Mouse (Mus musculus) forelimb bud, embryonic 11.5 days (tissue): ENCODE measurements around the gene Gm20425.
A peak's percentile ranks its signal among the peaks of the same experiment; 100 is the strongest.
"Not testable (repeated sequence)": the region's sequence is repeated elsewhere in the genome, so short reads cannot be mapped to it uniquely, and the experiment has no call there.

Experiments used
- DNase-seq: peaks from one replicate; pipeline ENCODE4 v3.0.0-alpha.2; 2012; ENCODE audit warnings: low read depth, low spot score

Gene Gm20425

DNA sequence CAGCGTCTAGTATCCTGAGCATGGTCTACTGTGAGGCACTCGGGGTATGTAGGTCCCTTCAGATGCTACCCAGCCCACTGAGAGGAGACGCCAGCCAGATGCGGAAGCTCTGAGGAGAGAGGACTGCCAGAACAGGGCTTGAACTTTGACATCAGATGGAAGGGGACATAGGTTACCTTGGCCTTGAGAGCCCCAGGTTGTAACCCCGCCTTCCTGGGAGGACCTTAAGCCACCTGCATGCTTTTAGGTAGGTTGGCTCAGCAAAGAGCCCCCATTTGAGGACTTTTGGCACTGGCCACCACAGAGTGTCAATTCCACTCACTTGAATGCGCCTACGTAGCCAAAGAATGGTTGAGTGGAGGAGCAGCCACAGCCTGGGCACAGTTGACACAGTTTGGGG lies 5.4 kb downstream of the Gm20425 start:
- DNase-seq, result no peak

DNA sequence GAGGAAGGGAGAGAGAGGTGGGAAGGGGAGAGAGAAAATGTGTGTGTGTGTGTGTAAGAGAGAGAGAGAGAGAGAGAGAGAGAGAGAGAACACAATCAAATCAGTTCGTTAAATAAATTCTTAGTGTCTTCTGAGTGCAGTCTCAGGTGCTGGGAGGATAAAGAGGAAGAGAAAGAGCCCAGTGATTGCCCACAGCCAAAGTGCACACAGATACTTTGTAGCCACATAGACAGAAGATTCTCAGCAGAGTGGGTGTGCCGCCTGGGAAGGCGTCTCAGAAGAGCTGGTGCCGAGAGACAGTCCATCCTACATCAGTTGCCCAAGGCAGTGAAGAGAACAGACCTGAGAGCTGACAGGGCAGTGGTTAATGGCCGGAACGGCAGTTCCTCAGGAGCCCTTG lies 15.8 kb downstream of the Gm20425 start:
- DNase-seq, result no peak

DNA sequence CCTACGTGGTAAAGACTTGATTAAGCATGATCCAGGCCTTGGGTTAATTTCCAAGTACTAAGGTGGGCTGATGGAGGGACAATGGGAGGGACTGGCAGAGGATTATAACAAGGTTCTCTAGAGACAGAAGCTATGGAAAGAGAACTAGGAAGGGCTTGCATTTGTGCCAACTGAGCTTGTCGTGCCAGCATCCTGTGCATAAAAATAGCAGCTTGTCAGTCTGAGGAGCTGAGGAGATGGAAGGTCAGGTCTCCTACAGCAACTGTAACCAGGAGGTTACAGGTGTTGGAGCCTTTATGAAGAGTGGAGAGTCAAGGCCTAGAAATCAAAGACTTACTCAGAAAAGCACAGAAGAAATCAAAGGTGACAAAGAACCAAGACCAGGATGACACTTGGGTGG lies 16.5 kb downstream of the Gm20425 start:
- no peak for DNase-seq

DNA sequence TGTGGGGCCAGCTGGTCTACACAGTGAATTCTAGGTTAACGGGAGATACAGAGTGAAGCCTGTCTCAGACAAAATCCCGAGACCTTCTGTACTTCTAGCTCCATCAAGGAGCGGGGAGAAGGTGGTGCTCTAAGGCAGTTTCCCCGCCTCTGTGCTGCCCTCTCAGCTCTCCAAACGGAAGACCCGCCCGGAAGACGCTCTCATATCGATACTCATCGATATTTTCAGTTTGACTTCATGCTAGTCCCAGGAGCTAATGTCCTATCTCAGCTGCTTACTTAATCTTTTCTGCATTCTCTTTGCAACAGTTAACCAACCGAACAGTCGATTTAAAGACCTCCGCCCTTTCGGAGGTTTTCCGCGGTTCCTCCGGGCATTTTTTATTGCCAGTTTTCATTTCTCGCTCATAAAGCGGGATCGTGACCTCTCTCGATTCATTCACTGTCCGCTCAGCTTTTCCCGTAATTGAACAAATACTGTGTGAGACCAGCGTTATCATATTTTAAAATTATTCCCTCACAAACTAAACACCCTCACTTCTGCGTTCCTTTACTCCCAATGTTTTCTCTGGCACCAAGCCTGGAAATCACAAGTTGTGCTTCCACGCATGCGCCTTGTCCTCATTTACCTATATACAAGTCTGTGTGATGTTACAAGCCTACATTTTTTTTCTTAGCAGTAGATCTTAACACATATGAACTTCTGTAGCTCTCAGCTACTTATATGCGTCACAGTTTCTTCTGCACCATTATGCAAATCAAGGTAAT lies 17.3 kb downstream of the Gm20425 start:
- no peak for DNase-seq

DNA sequence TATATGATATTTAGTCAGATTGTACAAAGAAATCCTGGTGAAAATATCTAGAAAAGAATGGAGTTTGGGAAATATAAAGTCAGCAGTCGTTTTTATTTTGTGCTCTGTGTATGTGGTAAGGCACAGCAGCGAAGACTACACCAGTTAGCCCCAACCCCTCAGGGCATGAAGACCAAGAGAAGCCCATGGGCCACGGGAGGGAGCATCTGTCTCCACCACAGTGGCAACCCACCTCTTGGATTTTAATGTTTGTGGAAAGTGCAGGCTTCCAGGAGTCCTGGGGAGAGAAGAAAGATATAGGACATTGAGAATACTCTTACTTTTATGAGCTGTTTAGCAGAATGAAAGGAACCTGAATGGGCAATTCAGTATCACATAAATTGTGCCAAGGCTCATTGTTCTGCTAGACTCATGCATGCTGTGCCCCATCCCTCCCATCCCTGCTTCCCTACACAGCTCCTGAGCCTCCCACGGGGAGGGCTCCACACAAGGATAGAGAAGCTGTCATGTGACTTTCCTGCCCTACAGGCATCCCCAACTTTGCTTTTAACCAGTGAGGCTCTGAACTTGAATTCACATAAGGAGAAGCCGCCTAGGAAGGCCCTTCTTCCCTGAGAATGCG lies 21.2 kb downstream of the Gm20425 start:
- DNase-seq, result no peak

DNA sequence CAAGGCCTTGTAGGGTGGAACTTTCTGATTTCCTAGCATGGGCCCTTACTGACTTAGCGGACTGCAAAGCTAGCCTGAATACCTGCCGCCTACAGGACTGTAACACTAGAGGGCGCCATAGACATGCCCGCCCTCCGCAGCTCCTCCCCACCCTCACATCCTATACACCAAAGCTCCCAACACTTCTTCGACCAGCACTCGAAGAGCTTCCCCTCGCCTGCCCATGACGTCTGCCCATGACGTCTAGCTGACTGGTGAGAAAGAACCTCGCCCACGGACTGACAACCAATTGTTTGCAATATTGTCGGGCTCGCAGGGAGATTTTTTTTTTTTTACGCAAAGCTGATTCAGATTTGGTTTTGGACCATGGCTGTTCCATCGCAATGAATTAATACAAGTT lies 22.3 kb downstream of the Gm20425 start:
- peak; percentile 82 for DNase-seq

DNA sequence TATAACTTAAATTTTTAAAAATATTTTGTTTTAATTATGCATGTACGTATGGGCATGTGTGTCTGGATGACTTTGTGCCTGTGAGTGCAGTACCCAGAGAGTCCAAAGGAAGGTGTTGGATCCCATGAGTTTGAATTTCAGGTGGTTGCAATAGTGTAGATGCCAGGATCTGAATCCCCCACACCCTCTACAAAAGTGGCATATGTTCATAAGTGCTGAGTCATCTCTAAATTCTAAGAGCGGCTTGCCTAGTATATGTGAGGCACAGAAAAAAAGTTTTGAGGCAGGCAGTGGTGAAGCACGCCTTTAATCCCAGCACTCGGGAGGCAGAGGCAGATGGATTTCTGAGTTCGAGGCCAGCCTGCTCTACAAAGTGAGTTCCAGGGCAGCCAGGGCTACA lies 24.3 kb downstream of the Gm20425 start:
- no peak for DNase-seq

DNA sequence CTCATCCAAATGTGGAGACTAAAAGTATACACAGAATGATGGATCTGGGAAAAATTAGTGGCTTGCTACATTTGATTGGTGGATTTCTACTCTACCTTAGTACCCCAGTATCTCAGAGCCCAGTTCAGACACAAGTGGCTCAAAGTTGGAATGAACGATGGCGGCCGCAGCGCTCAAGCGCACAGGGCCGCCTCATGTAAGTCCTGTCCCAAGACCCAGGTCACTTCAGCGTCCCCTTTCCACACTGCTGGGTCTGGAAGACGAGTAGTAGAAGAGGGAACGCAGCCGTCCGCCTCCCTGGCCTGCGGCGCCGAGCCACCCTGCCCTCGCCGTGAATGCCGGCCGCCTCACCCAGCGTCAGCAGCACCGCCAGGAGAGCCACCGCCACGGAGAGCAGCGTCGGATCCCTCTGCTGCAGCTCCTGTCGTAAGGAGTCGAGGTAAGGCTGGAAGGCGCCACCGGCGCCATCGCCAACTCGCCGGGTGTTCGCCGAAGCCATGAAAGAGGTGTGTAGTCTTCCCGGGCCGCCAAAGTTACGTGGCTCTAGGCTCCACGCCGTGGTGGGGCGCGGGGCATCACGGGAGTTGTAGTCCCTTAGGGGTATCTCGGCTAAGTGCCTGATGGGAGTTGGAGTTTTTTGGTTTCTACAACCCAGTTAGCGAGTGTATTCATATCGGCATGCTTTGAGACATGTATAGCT lies 28.4 kb downstream of the Gm20425 start, which contains the start of gene Srprb:
Gene Srprb, minus strand, starts transcription at position 577 of the 700 bp plus-strand sequence.
- peak; percentile 84 for DNase-seq

DNA sequence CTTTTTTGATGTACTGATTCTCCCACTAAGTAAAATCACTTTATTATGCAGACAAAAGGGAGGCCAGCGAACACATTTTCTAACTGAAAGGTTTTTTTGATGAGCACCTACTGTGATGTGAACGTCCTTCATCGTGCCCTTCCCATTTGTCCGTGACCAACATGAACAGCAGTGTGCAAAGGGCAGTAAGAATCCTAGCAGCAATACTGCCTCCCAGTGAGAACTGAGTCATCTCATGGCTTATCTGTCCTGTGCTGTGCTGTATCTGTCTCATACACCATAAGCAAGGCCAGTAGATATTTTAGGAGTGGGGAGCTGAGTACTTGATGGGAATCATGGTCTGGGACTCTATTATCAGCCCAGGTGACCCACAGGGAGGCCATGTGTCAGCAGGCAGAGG lies 41.7 kb downstream of the Gm20425 start:
- no peak for DNase-seq

DNA sequence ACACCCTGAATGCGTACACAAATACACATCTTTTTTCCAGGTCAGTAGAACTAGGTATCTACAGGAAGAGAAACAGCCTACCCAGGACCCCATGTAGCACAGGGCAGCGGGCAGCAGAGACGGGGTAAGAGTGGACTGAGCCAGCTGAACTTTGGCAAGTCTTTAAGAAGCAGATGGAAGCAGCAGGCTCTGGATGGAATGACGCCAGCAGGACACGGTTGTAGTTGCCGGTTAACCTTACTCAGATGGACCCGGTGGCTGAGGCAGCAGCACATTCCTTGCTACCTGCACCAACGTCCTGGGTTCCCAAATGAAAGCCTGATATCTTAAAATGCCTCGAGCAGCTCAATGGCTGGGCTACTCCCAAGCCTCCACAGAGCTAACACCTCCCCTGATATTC lies 43.4 kb downstream of the Gm20425 start:
- no peak for DNase-seq

DNA sequence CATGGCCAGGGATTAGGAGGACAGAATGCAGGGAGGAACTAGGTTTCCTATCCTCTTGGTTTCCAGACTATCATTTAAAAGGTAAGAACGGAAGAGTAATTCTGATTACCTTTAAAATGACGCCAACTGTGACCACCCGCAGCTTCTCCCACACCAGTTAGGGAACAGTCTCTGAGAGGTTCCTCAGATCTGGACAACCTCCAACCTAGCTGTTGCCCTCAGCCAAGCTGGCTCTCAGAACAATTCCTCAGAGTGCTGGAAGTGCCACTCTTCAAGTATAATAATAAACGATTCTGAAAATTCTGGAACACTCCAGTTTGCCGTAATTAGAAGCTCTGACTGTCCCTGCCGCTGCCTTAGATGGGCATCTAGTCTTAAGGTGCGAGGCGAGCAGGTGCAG lies 44.2 kb downstream of the Gm20425 start:
- no peak for DNase-seq

DNA sequence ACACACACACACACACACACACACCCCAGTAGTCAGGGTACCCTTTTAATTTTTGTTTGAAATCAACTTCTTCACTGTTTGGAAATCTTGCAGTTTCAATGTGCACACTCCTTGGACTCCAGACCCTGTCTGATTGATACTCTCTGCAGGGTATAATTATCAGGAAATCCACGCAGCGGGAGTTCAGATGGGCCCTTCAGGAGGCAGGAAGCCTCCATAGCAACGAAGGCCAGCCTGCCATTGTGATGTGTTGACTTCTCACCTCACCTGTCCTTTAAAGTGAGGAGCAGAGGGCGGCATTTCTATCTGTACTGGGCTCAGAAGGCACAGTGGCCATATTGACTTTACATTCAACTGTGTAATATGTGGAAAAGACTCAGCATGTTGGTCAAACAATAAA lies 45.3 kb downstream of the Gm20425 start:
- no peak for DNase-seq

DNA sequence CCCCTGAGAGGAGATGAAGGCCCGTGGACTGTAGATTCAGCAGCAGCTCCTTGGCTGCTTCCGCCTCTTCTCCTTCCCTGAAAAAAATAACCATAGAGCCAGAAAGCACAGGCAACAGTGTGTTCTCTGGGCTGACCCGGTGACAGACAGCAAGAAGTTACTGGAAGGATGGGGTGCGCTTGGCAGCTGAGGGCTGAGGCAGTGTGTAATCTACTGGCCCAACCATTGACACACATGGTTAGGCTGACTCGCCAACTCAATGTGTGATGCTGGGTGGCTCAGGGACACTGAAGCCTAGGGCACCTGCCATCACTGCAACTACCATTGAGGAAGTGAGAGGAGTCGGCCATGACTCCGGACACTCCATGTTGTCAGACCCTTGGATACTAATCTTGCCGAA lies 48.2 kb downstream of the Gm20425 start:
- DNase-seq, result no peak

DNA sequence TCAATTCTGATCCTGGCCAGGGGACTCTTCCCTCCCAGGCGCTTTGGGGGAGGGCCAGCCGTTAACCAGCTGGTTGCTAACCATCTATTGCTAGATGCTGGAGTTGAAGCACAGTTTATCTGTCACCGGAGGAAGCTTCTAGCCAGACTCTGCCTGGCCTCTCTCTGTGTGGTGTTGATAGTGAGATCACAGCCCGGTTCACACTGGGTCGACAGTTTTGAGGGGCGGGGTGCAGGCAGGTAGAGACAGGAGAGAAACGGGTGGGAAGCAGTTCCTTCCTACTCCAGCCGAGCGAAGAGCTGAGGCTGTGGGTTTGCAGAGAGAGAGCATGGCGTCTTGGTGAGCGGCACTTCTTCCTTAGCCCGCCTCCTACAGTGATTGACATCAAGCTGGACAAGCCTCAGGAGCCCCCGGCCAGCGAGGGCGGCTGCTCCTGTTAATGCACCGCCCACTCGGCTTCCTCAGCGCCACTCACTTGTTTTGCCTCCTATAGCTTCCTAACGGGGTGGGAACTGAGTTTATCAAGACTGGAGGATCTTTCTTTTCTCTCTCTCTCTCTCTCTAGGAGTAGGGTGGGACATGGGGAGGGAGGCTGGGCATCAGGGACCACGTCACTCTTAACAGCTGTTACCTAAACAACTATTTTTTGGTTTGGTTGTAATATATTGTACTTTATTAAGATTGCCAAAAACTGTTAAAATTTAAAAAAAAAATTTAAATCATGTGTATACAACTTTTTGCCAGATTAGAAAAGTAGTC lies 49.1 kb downstream of the Gm20425 start:
- DNase-seq, result peak; percentile 84

DNA sequence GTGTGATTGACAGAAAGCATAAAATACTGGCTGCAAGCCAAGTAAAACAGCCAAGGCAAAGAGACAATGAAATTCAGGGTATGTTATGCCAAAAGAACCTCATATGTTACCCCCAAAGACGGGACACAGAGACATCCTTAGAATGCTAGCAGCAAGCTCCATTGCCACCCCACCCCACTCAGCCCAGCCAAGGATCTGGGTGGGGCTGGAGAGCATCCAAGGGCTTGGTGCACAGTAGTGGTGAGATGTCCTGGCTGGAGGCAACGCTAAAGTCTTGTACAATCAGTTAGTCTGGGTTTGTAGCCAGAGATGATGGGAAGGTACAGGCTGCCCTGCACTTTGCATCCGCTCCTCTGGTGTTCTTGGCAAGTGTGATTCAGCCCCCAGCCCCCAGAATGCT lies 49.8 kb downstream of the Gm20425 start:
- no peak for DNase-seq

DNA sequence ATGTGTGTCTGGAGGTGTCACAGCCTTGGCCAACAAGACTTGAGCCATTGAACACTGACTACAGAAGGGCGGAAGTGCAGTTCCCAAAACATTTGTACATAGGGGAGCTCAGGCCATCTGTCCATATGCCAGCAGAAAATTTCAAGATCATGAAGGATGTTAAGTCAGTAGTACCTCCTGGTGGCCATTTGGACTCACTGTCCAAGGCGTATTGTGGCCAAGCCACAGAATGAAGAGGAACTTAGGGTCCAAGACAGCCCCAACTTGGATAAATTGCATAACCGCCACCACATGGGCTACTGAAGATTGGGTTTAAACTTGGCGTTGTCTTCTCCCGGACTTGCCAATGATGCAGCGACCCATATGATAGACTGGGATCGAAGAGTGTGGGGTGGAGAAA lies 54.4 kb downstream of the Gm20425 start:
- DNase-seq, result no peak

DNA sequence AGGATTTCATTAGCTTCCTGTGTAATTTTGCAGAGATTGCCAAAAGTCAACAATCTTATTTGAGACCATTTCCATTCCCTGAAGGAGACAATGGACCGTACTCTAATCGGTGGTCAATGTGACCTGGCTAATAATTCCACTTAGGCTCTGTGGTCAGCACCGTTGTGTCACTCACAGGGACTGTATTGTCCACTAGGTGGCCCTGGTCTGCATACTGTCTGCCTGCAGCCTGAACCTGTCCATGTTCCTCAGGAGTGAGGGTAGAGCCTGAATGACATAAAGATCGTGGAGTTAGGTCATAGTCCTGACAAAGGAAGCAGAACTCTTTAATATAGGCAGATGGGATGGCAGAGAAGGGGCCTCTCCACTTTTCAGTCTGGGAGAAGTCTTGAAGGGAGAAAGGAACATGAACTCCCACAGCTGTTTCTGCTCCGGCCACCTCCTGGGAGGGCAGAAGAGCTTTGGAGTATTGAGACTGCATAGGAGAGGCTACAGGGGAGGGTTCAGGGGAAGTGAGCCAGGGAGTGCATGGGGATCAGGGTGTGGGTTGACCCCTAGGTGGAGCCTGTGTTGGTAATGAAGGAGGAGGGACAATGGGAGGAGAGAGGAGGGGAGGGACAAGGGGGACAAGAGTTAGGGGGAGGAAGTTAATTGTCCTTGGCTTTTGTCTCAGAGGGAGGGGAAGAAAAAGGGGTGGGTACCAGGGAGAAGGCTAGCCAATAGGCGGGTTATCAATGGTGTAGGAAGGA lies 55.2 kb downstream of the Gm20425 start:
- DNase-seq, result no peak

DNA sequence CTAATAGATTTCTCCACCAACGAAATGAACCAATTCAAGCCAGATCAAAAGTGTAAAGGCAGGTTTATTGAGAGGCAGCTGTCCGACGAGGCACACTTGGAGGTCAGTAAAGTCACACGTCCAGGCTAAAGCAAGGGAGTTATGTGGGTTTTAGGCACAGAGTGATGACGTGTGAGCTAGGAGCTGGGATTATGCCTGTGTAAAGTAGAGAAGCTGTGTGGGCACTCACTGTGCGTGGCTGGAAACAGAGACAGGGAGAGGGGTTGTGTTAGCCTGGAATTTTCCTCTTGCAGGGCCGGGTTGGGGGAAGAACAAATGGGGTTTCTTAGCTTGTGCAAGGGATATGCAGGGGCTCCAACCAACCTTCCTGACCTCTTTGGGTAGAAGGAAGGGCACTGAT lies 61.3 kb downstream of the Gm20425 start:
- DNase-seq, result no peak

DNA sequence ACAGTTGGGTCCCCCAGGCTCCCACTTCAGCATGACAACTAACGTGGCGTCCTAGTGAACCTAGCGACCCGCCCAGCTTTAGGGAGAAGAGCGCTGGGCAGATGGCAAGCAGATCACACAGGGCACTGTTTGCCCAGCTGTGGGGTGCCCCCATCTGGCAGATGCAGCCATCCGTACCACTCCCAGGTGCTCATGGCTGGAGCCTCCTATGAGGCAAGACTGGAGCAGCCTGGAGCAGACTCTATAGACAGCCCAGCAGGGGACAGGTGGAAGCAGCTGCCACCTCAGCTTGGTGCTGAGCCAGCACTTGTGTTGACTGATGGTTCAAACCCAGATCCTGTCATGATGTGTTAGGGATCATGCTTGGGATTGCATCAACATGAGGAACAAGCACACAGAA lies 62.1 kb downstream of the Gm20425 start:
- no peak for DNase-seq

DNA sequence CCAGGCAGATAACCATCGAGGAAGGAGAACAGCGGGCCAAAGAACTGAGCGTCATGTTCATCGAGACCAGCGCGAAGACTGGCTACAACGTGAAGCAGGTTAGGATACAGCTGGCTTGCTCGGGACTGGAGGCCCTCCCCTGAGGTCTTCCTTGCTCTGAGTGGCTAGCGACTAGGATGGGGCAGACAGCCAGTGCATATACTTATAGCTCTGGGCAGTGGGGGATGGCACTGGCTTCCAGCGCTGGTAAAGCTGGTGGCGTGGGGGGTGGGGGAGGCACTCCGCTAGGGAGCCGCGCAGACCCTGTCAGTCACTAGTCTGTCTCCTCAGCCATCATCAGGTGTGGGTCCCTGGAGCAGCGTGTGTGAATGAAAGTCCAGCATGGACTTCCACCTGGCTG lies 66.3 kb downstream of the Gm20425 start:
- DNase-seq, result no peak

DNA sequence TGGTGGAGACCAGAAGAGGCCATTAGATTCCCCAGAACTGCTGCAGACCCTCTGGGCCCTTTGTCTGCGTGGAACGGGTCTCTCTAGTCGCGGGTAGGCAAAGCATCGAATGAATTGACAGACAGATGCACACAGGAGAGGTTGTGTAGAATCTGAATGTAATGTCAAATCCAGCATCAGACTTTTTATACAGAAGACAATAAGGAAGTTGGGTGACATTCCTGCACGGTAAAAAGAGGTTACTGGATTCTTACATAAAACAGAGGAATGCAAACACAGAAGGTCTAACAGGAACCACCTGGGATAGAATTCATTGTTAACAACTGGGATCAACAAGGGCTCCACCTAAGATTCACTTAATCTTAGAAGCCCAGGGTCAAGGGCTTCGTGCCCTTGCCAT lies 74.9 kb downstream of the Gm20425 start:
- DNase-seq, result not testable (repeated sequence)
